Mouse (Mus musculus) T-helper 17 cell (primary cell): Measurements from ENCODE around the gene C2cd4c.

Experiments
- in situ Hi-C, 2 experiments: fragments of 300-600 bp; cut with MboI, MseI; formaldehyde crosslinking; loops; 1 replicate in 1 of 2; 2 replicates in 1 of 2; pipeline ENCODE4 v1.15.1; 2025; ENCODE audit warnings: high pct_unique_total_duplicates in 2 of 2

The C2cd4c gene

GRCm38 (mm10) chr10:79613578-79614304, at the start of gene C2cd4c:
C2cd4c (minus strand) TSS chr10:79614025.
- in situ Hi-C loops, result no loop called here

GRCm38 (mm10) chr10:79661861-79662260, 48.0 kb upstream of the C2cd4c start:
- in situ Hi-C loops, result no loop called here

- in situ Hi-C loops, result no loop called here
Measured at GRCm38 (mm10) chr10:79660298-79660697, 46.5 kb upstream of the C2cd4c start.

GRCm38 (mm10) chr10:79658829-79659228, 45.0 kb upstream of the C2cd4c start:
- in situ Hi-C loops, result loop anchor here in 1 of 2 experiments (10.0 kb wide), 1 partner anchor 64 kb away; no protein-coding TSS in a partner anchor

GRCm38 (mm10) chr10:79654946-79655395, 41.1 kb upstream of the C2cd4c start:
- in situ Hi-C loops, result loop anchor here in 1 of 2 experiments (10.0 kb wide), 1 partner anchor 60 kb away; no protein-coding TSS in a partner anchor

GRCm38 (mm10) chr10:79652789-79653188, 39.0 kb upstream of the C2cd4c start:
- in situ Hi-C loops, result loop anchor here in 1 of 2 experiments (10.0 kb wide), 1 partner anchor 58 kb away; no protein-coding TSS in a partner anchor

- in situ Hi-C loops, result no loop called here
Measured at GRCm38 (mm10) chr10:79649070-79649751, 35.4 kb upstream of the C2cd4c start.

- in situ Hi-C loops, result no loop called here
Measured at GRCm38 (mm10) chr10:79645711-79646110, 31.9 kb upstream of the C2cd4c start, which contains the start of gene Odf3l2. Odf3l2 (minus strand) TSS chr10:79645738.

GRCm38 (mm10) chr10:79638486-79639204, 24.8 kb upstream of the C2cd4c start:
- in situ Hi-C loops, result no loop called here

- in situ Hi-C loops, result no loop called here
Measured at GRCm38 (mm10) chr10:79637128-79638110, 23.6 kb upstream of the C2cd4c start, which contains the start of gene Shc2. Shc2 (minus strand) TSS chr10:79637918.

GRCm38 (mm10) chr10:79636287-79636686, 22.5 kb upstream of the C2cd4c start:
- in situ Hi-C loops, result no loop called here

- in situ Hi-C loops, result no loop called here
Measured at GRCm38 (mm10) chr10:79633006-79633777, 19.4 kb upstream of the C2cd4c start.

- in situ Hi-C loops, result no loop called here
Measured at GRCm38 (mm10) chr10:79631432-79631831, 17.6 kb upstream of the C2cd4c start.

GRCm38 (mm10) chr10:79628377-79628776, 14.6 kb upstream of the C2cd4c start:
- in situ Hi-C loops, result no loop called here

- in situ Hi-C loops, result no loop called here
Measured at GRCm38 (mm10) chr10:79626156-79626555, 12.3 kb upstream of the C2cd4c start.

GRCm38 (mm10) chr10:79625398-79625797, 11.6 kb upstream of the C2cd4c start:
- in situ Hi-C loops, result no loop called here

GRCm38 (mm10) chr10:79623950-79624349, 10.1 kb upstream of the C2cd4c start:
- in situ Hi-C loops, result no loop called here

- in situ Hi-C loops, result no loop called here
Measured at GRCm38 (mm10) chr10:79616376-79616775, 2.6 kb upstream of the C2cd4c start.

GRCm38 (mm10) chr10:79615860-79616259, 2.0 kb upstream of the C2cd4c start:
- in situ Hi-C loops, result no loop called here

GRCm38 (mm10) chr10:79614305-79614643, 449 bp upstream of the C2cd4c start:
- in situ Hi-C loops, result no loop called here
